Mouse (Mus musculus) heart, embryonic 13.5 days (tissue): ENCODE results near the gene Fkbpl. TPM values are rescaled to one million over a fixed set of nuclear protein-coding genes. Genes with fewer than 3 reads are reported as not detected.

Experiments
- ATAC-seq: fragments of 200-750 bp; cut with Nextera tagmentation; 2 replicates; pipeline ENCODE4 v1.8.0; 2017; ENCODE audit warnings: moderate TSS enrichment; ENCODE audit not compliant: insufficient number of reproducible peaks, low FRiP score, low TSS enrichment; ENCODE audit errors: extremely low read depth
- H3K27ac ChIP-seq: fragments of 300-500 bp; sonication (generic); replicated peaks from 2 replicates; pipeline ENCODE4 v1.5.1; 2015; ENCODE audit warnings: moderate library complexity, mild to moderate bottlenecking, inconsistent platforms
- H3K27me3 ChIP-seq: fragments of 300-500 bp; sonication (generic); replicated peaks from 2 replicates; pipeline ENCODE4 v1.6.1; 2015; ENCODE audit warnings: mild to moderate bottlenecking, inconsistent platforms
- H3K36me3 ChIP-seq: fragments of 300-500 bp; sonication (generic); 2 replicates; pipeline ENCODE4 v1.6.1; 2015; ENCODE audit warnings: mild to moderate bottlenecking, inconsistent platforms
- H3K4me1 ChIP-seq: fragments of 300-500 bp; sonication (generic); 2 replicates; pipeline ENCODE4 v1.6.1; 2015; ENCODE audit warnings: inconsistent platforms
- H3K4me2 ChIP-seq: fragments of 300-500 bp; sonication (generic); 2 replicates; pipeline ENCODE4 v1.6.1; 2015; ENCODE audit warnings: inconsistent platforms, mild to moderate bottlenecking, moderate library complexity
- H3K4me3 ChIP-seq: fragments of 300-500 bp; sonication (generic); 2 replicates; pipeline ENCODE4 v1.5.1; 2015; ENCODE audit warnings: moderate library complexity, mild to moderate bottlenecking, inconsistent platforms
- H3K9ac ChIP-seq: fragments of 300-500 bp; sonication (generic); 2 replicates; pipeline ENCODE4 v1.6.1; 2015; ENCODE audit warnings: inconsistent platforms, mild to moderate bottlenecking, moderate library complexity
- H3K9me3 ChIP-seq: fragments of 300-500 bp; sonication (generic); 2 replicates; pipeline ENCODE4 v1.6.1; 2016; ENCODE audit warnings: inconsistent platforms
- WGBS: fragments of 180-500 bp; shearing (Covaris S2); methylation state at CpG from one replicate; pipeline ENCODE4 v1.1.7; 2015; ENCODE audit warnings: mixed read lengths; 5-methylcytosine and 5-hydroxymethylcytosine counted together
- polyA plus RNA-seq: library from polyadenylated mRNA; unstranded; fragments of >200 nt; fragmentation: Nextera tagmentation; extraction: Ambion mirVana; gene quantifications from 2 replicates; pipeline ENCODE4 v1.2.1, GENCODE M21; 2015

Fkbpl gene
- polyA plus RNA-seq, 1 experiment from 2014 or later = 10.4 TPM

GRCm38 (mm10) chr17:34671151-34672066, 26.8 kb downstream of the Fkbpl start:
- Histone ChIP-seq H3K4me2 (peak overlapping the region; percentile 69), H3K36me3 (no peaks in the 10 kb centered on the region), H3K4me3 (peak overlapping the region; percentile 44), H3K9ac (peak overlapping the region; percentile 69), H3K27me3 (peaks cover 87% of the 10 kb centered on the region), H3K27ac (no peak overlapping the region), H3K4me1 (peaks cover 36% of the 10 kb centered on the region), H3K9me3 (0 out of 2 replicates have a peak, but pooled peaks cover 5% of the 10 kb centered on the region)
- 11% methylated on average over 93 of the region's 93 CpGs for WGBS
- no peak; the same call in 1 of the 2 replicates for ATAC-seq

- H3K27me3 ChIP-seq = peaks cover 88% of the 10 kb centered on the region
- ATAC-seq = no peak
- peaks cover 39% of the 10 kb centered on the region for H3K4me1 ChIP-seq
- peak overlapping the region; percentile 44 for H3K4me3 ChIP-seq
- WGBS = 28% methylated on average over 49 of the region's 49 CpGs
- H3K9me3 ChIP-seq = 0 out of 2 replicates have a peak, but pooled peaks cover 5% of the 10 kb centered on the region
- H3K36me3 ChIP-seq = no peaks in the 10 kb centered on the region
- peak overlapping the region; percentile 69 for H3K4me2 ChIP-seq
- H3K27ac ChIP-seq = no peak overlapping the region
- H3K9ac ChIP-seq = peak overlapping the region; percentile 69
Observed at GRCm38 (mm10) chr17:34672246-34672792, 27.8 kb downstream of the Fkbpl start.

- H3K36me3 ChIP-seq = no peaks in the 10 kb centered on the region
- 79% methylated on average over 7 of the region's 7 CpGs for WGBS
- no peak overlapping the region for H3K4me3 ChIP-seq
- H3K27ac ChIP-seq = no peak overlapping the region
- no peak for ATAC-seq
- peaks cover 39% of the 10 kb centered on the region for H3K4me1 ChIP-seq
- H3K4me2 ChIP-seq = no peak overlapping the region
- 0 out of 2 replicates have a peak, but pooled peaks cover under 1% of the 10 kb centered on the region for H3K9me3 ChIP-seq
- no peak overlapping the region for H3K9ac ChIP-seq
- H3K27me3 ChIP-seq = peaks cover 88% of the 10 kb centered on the region
Observed at GRCm38 (mm10) chr17:34673139-34673538, 28.6 kb downstream of the Fkbpl start.

- Histone ChIP-seq H3K27ac (no peak overlapping the region), H3K9ac (no peak overlapping the region), H3K36me3 (no peaks in the 10 kb centered on the region), H3K4me1 (peaks cover 39% of the 10 kb centered on the region), H3K9me3 (no peaks in the 10 kb centered on the region), H3K4me2 (no peak overlapping the region), H3K27me3 (peaks cover 93% of the 10 kb centered on the region), H3K4me3 (no peak overlapping the region)
- WGBS = 39% methylated on average over 11 of the region's 11 CpGs
- no peak for ATAC-seq
Observed at GRCm38 (mm10) chr17:34674524-34675204, 30.1 kb downstream of the Fkbpl start.

- no peaks in the 10 kb centered on the region for H3K9me3 ChIP-seq
- WGBS = 49% methylated on average over 13 of the region's 13 CpGs
- no peak overlapping the region for H3K4me3 ChIP-seq
- no peaks in the 10 kb centered on the region for H3K36me3 ChIP-seq
- no peak overlapping the region for H3K27ac ChIP-seq
- H3K4me2 ChIP-seq = no peak overlapping the region
- peaks cover 93% of the 10 kb centered on the region for H3K27me3 ChIP-seq
- H3K9ac ChIP-seq = 0 out of 2 replicates have a peak overlapping the region, but pooled peaks have one; percentile 11
- ATAC-seq = no peak
- H3K4me1 ChIP-seq = peaks cover 39% of the 10 kb centered on the region
Observed at GRCm38 (mm10) chr17:34675205-34676092, 30.9 kb downstream of the Fkbpl start.

GRCm38 (mm10) chr17:34676093-34676460, 31.5 kb downstream of the Fkbpl start:
- no peak for ATAC-seq
- WGBS = 69% methylated on average over 6 of the region's 6 CpGs
- Histone ChIP-seq H3K9me3 (no peaks in the 10 kb centered on the region), H3K27ac (no peak overlapping the region), H3K9ac (0 out of 2 replicates have a peak overlapping the region, but pooled peaks have one; percentile 11), H3K27me3 (peaks cover 89% of the 10 kb centered on the region), H3K36me3 (no peaks in the 10 kb centered on the region), H3K4me1 (peaks cover 39% of the 10 kb centered on the region), H3K4me2 (no peak overlapping the region), H3K4me3 (no peak overlapping the region)

GRCm38 (mm10) chr17:34676671-34677070, 32.1 kb downstream of the Fkbpl start:
- no peak for ATAC-seq

GRCm38 (mm10) chr17:34680191-34680590, 35.6 kb downstream of the Fkbpl start:
- Histone ChIP-seq H3K4me2 (no peak overlapping the region), H3K27me3 (peaks cover 51% of the 10 kb centered on the region), H3K27ac (no peak overlapping the region), H3K9me3 (no peaks in the 10 kb centered on the region), H3K4me3 (no peak overlapping the region), H3K36me3 (no peaks in the 10 kb centered on the region), H3K4me1 (peaks cover 52% of the 10 kb centered on the region), H3K9ac (no peak overlapping the region)
- no peak for ATAC-seq
- 76% methylated on average over 26 of the region's 26 CpGs for WGBS

More at GRCm38 (mm10) chr17:34676671-34677070, 32.1 kb downstream of the Fkbpl start:
- H3K4me2 ChIP-seq = no peak overlapping the region
- no peak overlapping the region for H3K4me3 ChIP-seq
- H3K4me1 ChIP-seq = peaks cover 39% of the 10 kb centered on the region
- no peak overlapping the region for H3K27ac ChIP-seq
- H3K36me3 ChIP-seq = no peaks in the 10 kb centered on the region
- no peaks in the 10 kb centered on the region for H3K9me3 ChIP-seq
- H3K27me3 ChIP-seq = peaks cover 83% of the 10 kb centered on the region
- 71% methylated on average over 12 of the region's 12 CpGs for WGBS
- no peak overlapping the region for H3K9ac ChIP-seq

GRCm38 (mm10) chr17:34680621-34681020, 36.1 kb downstream of the Fkbpl start:
- Histone ChIP-seq H3K4me3 (no peak overlapping the region), H3K4me1 (peaks cover 52% of the 10 kb centered on the region), H3K27ac (no peak overlapping the region), H3K36me3 (no peaks in the 10 kb centered on the region), H3K27me3 (peaks cover 51% of the 10 kb centered on the region), H3K9ac (no peak overlapping the region), H3K4me2 (no peak overlapping the region), H3K9me3 (no peaks in the 10 kb centered on the region)
- ATAC-seq = no peak
- 83% methylated on average over 4 of the region's 4 CpGs for WGBS

- H3K36me3 ChIP-seq = no peaks in the 10 kb centered on the region
- no peaks in the 10 kb centered on the region for H3K9me3 ChIP-seq
- H3K9ac ChIP-seq = no peak overlapping the region
- H3K4me3 ChIP-seq = no peak overlapping the region
- H3K4me2 ChIP-seq = peak overlapping the region; percentile 13; the same call in 1 of the 2 replicates
- peaks cover 45% of the 10 kb centered on the region for H3K27me3 ChIP-seq
- no peak overlapping the region for H3K27ac ChIP-seq
- ATAC-seq = no peak
- 65% methylated on average over 17 of the region's 17 CpGs for WGBS
- H3K4me1 ChIP-seq = peaks cover 52% of the 10 kb centered on the region
Observed at GRCm38 (mm10) chr17:34681132-34681571, 36.6 kb downstream of the Fkbpl start.
